Mouse (Mus musculus) embryonic facial prominence, embryonic 15.5 days (tissue): ENCODE results near the gene Lamb3. TPM values are rescaled to one million over a fixed set of nuclear protein-coding genes. Genes with fewer than 3 reads are reported as not detected.

Source experiments
- ATAC-seq: fragments of 200-750 bp; cut with Nextera tagmentation; 2 replicates; pipeline ENCODE4 v1.8.0; 2017; ENCODE audit warnings: low read depth, moderate TSS enrichment; ENCODE audit not compliant: insufficient number of reproducible peaks, low FRiP score, low TSS enrichment
- H3K27ac ChIP-seq: fragments of 300-500 bp; sonication (generic); replicated peaks from 2 replicates; pipeline ENCODE4 v1.5.1; 2015; ENCODE audit warnings: mild to moderate bottlenecking, inconsistent platforms
- H3K27me3 ChIP-seq: fragments of 300-500 bp; sonication (generic); 2 replicates; pipeline ENCODE4 v1.6.1; 2015; ENCODE audit warnings: inconsistent platforms
- H3K36me3 ChIP-seq: fragments of 300-500 bp; sonication (generic); 2 replicates; pipeline ENCODE4 v1.6.1; 2015; ENCODE audit warnings: mild to moderate bottlenecking, inconsistent platforms
- H3K4me1 ChIP-seq: fragments of 300-500 bp; sonication (generic); 2 replicates; pipeline ENCODE4 v1.6.1; 2015; ENCODE audit warnings: inconsistent platforms
- H3K4me2 ChIP-seq: fragments of 300-500 bp; sonication (generic); replicated peaks from 2 replicates; pipeline ENCODE4 v1.6.1; 2015; ENCODE audit warnings: mild to moderate bottlenecking, inconsistent platforms
- H3K4me3 ChIP-seq: fragments of 300-500 bp; sonication (generic); replicated peaks from 2 replicates; pipeline ENCODE4 v1.5.1; 2015; ENCODE audit warnings: mild to moderate bottlenecking, inconsistent platforms
- H3K9ac ChIP-seq: fragments of 300-500 bp; sonication (generic); 2 replicates; pipeline ENCODE4 v1.6.1; 2015; ENCODE audit warnings: inconsistent platforms
- H3K9me3 ChIP-seq: fragments of 300-500 bp; sonication (generic); replicated peaks from 2 replicates; pipeline ENCODE4 v1.6.1; 2016; ENCODE audit warnings: inconsistent platforms
- WGBS: fragments of 180-500 bp; shearing (Covaris S2); methylation state at CpG from one replicate; pipeline ENCODE4 v1.1.7; 2015; 5-methylcytosine and 5-hydroxymethylcytosine counted together
- polyA plus RNA-seq: library from polyadenylated mRNA; unstranded; fragments of >200 nt; fragmentation: Nextera tagmentation; extraction: Ambion mirVana; gene quantifications from 2 replicates; pipeline ENCODE4 v1.2.1, GENCODE M21; 2015

The Lamb3 gene
- polyA plus RNA-seq, 1 experiment from 2014 or later, result 17.9 TPM

DNA sequence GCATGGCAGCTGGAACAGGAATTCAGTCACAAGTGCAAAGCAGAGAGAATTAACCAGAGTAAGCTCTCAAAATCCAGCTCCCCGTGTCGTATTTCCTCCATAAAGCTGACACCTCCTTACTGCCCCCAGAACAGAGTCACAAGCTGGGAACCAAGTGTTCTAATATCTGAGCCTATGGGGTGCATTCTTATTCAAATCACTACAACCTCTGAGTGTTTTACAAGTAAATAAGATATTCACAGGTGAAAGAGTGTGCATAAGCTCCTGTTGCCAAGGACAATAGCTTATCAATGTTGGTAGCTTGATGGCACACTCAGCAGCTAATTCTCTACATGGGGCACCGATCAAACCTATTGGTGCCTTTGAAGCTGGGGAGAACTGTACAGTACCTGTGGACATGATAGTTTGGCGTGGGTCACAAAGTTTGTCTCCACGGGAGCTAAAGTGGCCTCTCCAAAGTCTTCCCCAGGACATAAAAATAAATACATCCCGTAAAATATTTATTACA lies 166.5 kb downstream of the Lamb3 start:
- Histone ChIP-seq H3K27me3 (no peaks in the 10 kb centered on the region), H3K4me2 (no peak overlapping the region), H3K9me3 (no peaks in the 10 kb centered on the region), H3K4me3 (no peak overlapping the region), H3K36me3 (no peaks in the 10 kb centered on the region), H3K27ac (no peak overlapping the region), H3K4me1 (peaks cover 21% of the 10 kb centered on the region), H3K9ac (no peak overlapping the region)
- no peak for ATAC-seq
- WGBS, result 77% methylated on average over 6 of the region's 6 CpGs

GRCm38 (mm10) chr1:193376478-193377134 lies 169.1 kb downstream of the Lamb3 start:
- no peak overlapping the region for H3K4me2 ChIP-seq
- no peak overlapping the region for H3K27ac ChIP-seq
- 32% methylated on average over 4 of the region's 4 CpGs for WGBS
- H3K9me3 ChIP-seq, result no peaks in the 10 kb centered on the region
- H3K4me1 ChIP-seq, result peaks cover 6% of the 10 kb centered on the region
- no peaks in the 10 kb centered on the region for H3K36me3 ChIP-seq
- H3K27me3 ChIP-seq, result no peaks in the 10 kb centered on the region
- H3K4me3 ChIP-seq, result no peak overlapping the region
- peak; percentile 25; the same call in 1 of the 2 replicates for ATAC-seq
- H3K9ac ChIP-seq, result no peak overlapping the region

DNA sequence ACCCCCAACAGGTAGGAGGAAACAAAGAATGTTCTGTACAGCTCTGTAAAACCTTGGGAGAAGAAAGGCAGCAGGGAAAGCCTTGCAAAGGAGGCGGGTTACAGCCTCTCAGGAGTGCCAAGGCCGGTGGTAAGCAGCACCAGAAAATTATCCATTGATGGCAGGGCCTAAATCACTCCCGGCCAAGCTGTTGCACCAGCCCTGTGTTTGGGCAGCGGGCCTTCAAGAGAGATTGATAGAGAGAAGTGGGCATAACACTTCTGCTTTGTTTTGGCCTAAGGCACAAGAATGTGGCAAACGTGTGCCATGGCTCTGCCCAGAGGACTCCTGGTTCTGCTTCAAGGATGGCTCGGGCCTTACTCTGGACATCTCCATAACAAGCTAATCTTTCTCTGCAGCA lies 172.1 kb downstream of the Lamb3 start:
- H3K9ac ChIP-seq, result no peak overlapping the region
- no peaks in the 10 kb centered on the region for H3K27me3 ChIP-seq
- no peak for ATAC-seq
- no peak overlapping the region for H3K27ac ChIP-seq
- H3K4me3 ChIP-seq, result no peak overlapping the region
- no peak overlapping the region for H3K4me2 ChIP-seq
- no peaks in the 10 kb centered on the region for H3K9me3 ChIP-seq
- WGBS, result 69% methylated on average over 6 of the region's 6 CpGs
- H3K36me3 ChIP-seq, result no peaks in the 10 kb centered on the region
- peaks cover 21% of the 10 kb centered on the region for H3K4me1 ChIP-seq

DNA sequence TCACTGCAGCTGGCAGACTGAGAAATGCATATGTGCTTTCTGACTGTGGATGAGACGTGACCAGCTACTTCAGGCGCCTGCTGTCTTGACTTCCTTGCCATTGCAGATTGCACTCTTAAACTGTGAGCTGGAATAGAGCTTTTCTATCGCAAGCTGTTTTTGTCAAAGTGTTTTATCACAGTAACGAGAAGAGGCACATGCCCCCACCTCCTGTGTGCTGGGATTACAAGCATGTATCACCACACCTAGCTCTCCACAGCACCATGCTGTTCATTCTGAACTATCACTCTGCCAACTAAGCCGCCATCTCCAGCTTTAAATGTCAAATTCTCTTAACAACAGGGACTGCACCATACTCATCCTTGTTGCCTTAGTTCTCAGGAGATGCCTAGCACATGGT lies 173.4 kb downstream of the Lamb3 start:
- no peaks in the 10 kb centered on the region for H3K36me3 ChIP-seq
- no peak overlapping the region for H3K27ac ChIP-seq
- H3K9me3 ChIP-seq, result no peaks in the 10 kb centered on the region
- H3K9ac ChIP-seq, result no peak overlapping the region
- 85% methylated on average over 5 of the region's 5 CpGs for WGBS
- no peak for ATAC-seq
- peaks cover 23% of the 10 kb centered on the region for H3K4me1 ChIP-seq
- no peak overlapping the region for H3K4me2 ChIP-seq
- H3K4me3 ChIP-seq, result no peak overlapping the region
- no peaks in the 10 kb centered on the region for H3K27me3 ChIP-seq

DNA sequence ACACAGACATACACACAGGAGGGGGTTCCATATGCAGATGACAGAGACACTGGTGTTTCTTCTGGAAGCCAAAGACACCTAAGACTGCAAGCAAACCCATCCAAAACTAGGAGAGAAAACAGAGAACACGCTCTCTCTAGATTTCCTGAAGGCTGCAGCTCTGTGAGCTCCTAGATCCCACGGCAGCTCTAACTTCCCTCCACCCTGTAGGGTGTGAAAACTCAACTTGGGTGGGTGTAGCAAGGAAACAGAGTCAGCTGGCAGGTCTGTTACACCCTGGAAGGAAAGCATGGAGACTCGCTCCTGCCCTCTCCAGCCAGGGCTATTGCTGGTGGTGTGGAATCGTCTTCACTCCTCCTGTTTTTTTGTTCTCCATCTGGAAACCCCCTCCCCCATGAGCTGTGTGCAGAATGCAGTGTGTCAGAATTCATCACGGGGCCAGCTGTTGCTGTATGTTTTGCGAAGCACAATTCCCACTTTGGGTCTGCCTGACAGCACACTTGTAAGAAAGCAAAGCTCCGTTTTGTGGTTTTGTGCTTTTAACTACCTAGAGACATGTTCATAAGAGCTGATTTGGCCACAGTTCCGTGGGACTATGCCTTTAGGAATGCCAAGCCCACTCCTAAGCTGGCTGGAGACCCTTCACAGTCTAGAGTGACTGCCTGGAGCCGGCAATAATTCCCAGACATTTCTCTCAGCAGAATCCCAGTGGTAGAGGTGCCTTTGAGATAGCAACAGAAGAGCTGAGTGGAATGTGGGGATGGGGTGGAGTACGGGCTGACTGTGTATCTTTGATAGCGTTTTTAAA lies 174.3 kb downstream of the Lamb3 start:
- no peaks in the 10 kb centered on the region for H3K36me3 ChIP-seq
- H3K4me3 ChIP-seq, result peak overlapping the region; percentile 32
- no peaks in the 10 kb centered on the region for H3K27me3 ChIP-seq
- WGBS, result 17% methylated on average over 11 of the region's 11 CpGs
- no peak overlapping the region for H3K9ac ChIP-seq
- no peaks in the 10 kb centered on the region for H3K9me3 ChIP-seq
- H3K27ac ChIP-seq, result peak overlapping the region; percentile 83
- H3K4me2 ChIP-seq, result peak overlapping the region; percentile 52
- peak; percentile 61 for ATAC-seq
- peaks cover 29% of the 10 kb centered on the region for H3K4me1 ChIP-seq

GRCm38 (mm10) chr1:193382435-193382834 lies 174.9 kb downstream of the Lamb3 start:
- peak overlapping the region; percentile 32 for H3K4me3 ChIP-seq
- peaks cover 29% of the 10 kb centered on the region for H3K4me1 ChIP-seq
- H3K9me3 ChIP-seq, result no peaks in the 10 kb centered on the region
- H3K27ac ChIP-seq, result peak overlapping the region; percentile 83
- H3K4me2 ChIP-seq, result peak overlapping the region; percentile 52
- WGBS, result under 1% methylated on average over 8 of the region's 8 CpGs
- no peaks in the 10 kb centered on the region for H3K27me3 ChIP-seq
- peak; percentile 78 for ATAC-seq
- H3K36me3 ChIP-seq, result no peaks in the 10 kb centered on the region
- no peak overlapping the region for H3K9ac ChIP-seq

GRCm38 (mm10) chr1:193382841-193383462 lies 175.5 kb downstream of the Lamb3 start:
- Histone ChIP-seq H3K9ac (no peak overlapping the region), H3K9me3 (no peaks in the 10 kb centered on the region), H3K4me3 (peak overlapping the region; percentile 32), H3K36me3 (no peaks in the 10 kb centered on the region), H3K27me3 (no peaks in the 10 kb centered on the region), H3K4me2 (peak overlapping the region; percentile 52), H3K27ac (peak overlapping the region; percentile 83), H3K4me1 (peaks cover 29% of the 10 kb centered on the region)
- 3% methylated on average over 8 of the region's 8 CpGs for WGBS
- ATAC-seq, result no peak; the same call in 1 of the 2 replicates

DNA sequence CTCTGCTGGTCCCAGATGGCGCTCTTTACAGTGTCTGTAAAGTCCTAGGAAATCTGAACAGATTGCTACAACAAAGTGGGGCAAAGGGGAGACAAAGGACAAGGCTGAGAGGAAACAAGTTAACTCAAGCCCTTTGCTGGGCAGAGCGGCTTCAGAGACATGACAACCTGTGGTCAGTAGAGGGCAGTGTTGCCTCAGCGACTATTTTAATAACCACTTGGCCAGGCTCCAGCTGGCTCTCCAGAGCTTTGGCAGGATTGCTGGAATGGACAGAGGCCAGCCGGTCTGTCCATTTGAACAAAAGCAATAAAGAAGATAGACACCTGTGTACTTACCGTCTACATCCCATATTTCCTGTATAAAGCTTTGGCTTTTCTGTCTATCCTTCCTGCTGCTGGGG lies 178.6 kb downstream of the Lamb3 start:
- WGBS, result 3% methylated on average over 5 of the region's 5 CpGs
- Histone ChIP-seq H3K36me3 (no peaks in the 10 kb centered on the region), H3K9ac (no peak overlapping the region), H3K4me1 (peaks cover 36% of the 10 kb centered on the region), H3K27me3 (no peaks in the 10 kb centered on the region), H3K4me2 (peak overlapping the region; percentile 12; the same call in 1 of the 2 replicates), H3K27ac (no peak overlapping the region), H3K4me3 (no peak overlapping the region), H3K9me3 (no peaks in the 10 kb centered on the region)
- no peak for ATAC-seq

- WGBS, result 58% methylated on average over 2 of the region's 2 CpGs
- ATAC-seq, result no peak
- Histone ChIP-seq H3K27ac (no peak overlapping the region), H3K9me3 (no peaks in the 10 kb centered on the region), H3K4me3 (no peak overlapping the region), H3K4me2 (no peak overlapping the region), H3K9ac (no peak overlapping the region), H3K27me3 (no peaks in the 10 kb centered on the region), H3K36me3 (no peaks in the 10 kb centered on the region), H3K4me1 (peaks cover 28% of the 10 kb centered on the region)
These were observed 179.7 kb downstream of the Lamb3 start for GRCm38 (mm10) chr1:193387241-193387640.

DNA sequence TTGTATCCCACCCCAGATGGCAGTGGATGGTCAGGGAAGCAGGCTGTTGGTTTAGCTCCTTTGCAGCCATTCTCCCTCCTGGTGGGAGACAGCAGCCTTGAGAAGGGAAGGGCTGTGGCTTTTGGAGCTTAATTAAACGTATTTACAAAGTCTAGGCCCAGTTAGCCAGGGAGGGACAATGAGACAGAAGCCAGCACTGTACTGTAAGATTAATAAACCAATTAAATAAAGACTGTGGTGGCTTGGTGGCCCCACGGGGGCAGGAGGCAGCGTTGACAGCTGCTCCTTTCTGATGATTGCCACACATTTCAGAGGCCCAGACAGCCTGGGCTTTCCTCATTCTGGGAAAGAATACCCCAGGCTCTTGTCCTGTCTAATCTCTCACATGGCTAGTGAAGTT lies 182.0 kb downstream of the Lamb3 start:
- peaks cover 20% of the 10 kb centered on the region for H3K4me1 ChIP-seq
- H3K9me3 ChIP-seq, result no peaks in the 10 kb centered on the region
- ATAC-seq, result no peak
- H3K4me2 ChIP-seq, result no peak overlapping the region
- H3K27ac ChIP-seq, result no peak overlapping the region
- no peaks in the 10 kb centered on the region for H3K27me3 ChIP-seq
- 21% methylated on average over 3 of the region's 3 CpGs for WGBS
- no peaks in the 10 kb centered on the region for H3K36me3 ChIP-seq
- no peak overlapping the region for H3K4me3 ChIP-seq
- H3K9ac ChIP-seq, result no peak overlapping the region

DNA sequence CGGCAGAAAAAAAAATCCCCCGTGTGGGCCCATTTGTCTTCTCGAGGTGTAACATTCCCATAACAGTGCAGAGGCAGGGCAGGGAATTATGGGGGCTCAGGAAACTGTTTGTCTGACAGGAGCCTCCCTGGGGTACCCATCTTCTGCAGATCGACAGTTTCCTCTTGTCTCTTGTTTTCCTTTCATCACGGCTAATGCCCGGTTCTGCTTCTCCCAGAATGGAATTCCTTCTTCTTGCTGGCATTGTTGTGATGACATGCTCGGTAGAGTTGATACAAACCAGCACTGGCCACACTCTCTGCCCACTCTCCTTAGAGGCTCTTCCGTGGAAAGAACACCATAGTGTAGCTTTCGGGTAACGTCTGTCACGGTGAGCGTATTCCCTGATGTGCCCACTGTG lies 182.5 kb downstream of the Lamb3 start:
- H3K36me3 ChIP-seq, result no peaks in the 10 kb centered on the region
- H3K4me1 ChIP-seq, result peaks cover 20% of the 10 kb centered on the region
- no peak overlapping the region for H3K4me3 ChIP-seq
- no peaks in the 10 kb centered on the region for H3K27me3 ChIP-seq
- H3K9ac ChIP-seq, result no peak overlapping the region
- ATAC-seq, result no peak
- no peaks in the 10 kb centered on the region for H3K9me3 ChIP-seq
- no peak overlapping the region for H3K4me2 ChIP-seq
- WGBS, result 34% methylated on average over 12 of the region's 12 CpGs
- no peak overlapping the region for H3K27ac ChIP-seq
